Mouse (Mus musculus) R1 (cell line): ENCODE data around the gene Apold1.

Source experiments
- DNase-seq: peaks from one replicate; pipeline ENCODE4 v3.0.0-alpha.2; 2018; ENCODE audit warnings: low read depth, low spot score

Gene Apold1

DNA sequence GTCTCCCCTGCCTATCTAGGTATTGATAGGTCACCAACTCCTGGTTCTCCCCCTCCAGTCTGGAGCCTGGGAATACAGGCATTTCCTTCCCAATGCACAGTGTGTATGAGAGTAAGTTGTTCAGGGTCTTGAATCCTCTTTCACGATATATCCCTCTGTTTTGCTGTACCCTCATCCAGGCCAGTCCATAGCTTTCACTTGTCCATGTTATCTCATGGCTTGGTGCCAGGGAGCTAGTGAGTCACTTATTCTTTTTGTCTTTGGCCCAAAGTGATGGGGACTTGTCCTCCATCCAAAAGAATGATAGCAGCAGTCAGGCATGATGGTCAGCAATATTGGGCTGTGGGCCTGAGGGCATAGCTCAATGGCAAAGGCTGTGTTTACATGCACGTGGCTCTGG, 45.2 kb downstream of the Apold1 start:
- no peak for DNase-seq

DNA sequence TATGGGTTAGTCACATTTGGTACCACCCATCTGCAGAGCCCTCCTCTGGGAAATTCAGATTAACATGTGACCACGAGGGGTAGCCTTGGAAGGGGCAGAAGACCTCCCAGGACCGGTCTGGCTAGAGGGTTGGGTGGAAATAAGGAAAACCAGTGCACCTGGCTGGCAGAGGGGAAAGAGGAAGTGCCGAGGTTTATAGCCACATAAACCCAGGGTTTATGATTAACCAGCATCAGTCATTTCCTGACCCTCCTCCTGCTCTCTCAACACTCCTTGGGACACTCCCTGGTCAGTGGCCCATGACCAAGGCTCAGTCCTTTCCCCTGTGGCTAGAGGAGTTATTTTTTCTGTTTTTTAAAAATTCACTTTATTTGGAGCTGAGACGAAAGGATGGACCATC, 47.7 kb downstream of the Apold1 start:
- no peak for DNase-seq
